Mouse (Mus musculus) intestine, postnatal 0 days (tissue): ENCODE measurements at regions not wholly inside any gene's neighbourhood (a gene's known extent, or its start where the extent isn't known, plus 50 kb on each side); places are given as distances from the start of the nearest gene placed in this dataset.

Source experiments
- ATAC-seq: fragments of 200-750 bp; cut with Nextera tagmentation; 2 replicates; pipeline ENCODE4 v1.8.0; 2017; ENCODE audit warnings: mild to moderate bottlenecking, moderate TSS enrichment, moderate library complexity
- H3K27ac ChIP-seq: fragments of 300-500 bp; sonication (generic); 2 replicates; pipeline ENCODE4 v1.5.1; 2014; ENCODE audit warnings: mild to moderate bottlenecking, low read depth, low read length, moderate library complexity
- H3K27me3 ChIP-seq: fragments of 300-500 bp; sonication (generic); replicated peaks from 2 replicates; pipeline ENCODE4 v1.6.1; 2014; ENCODE audit warnings: low read length, mixed read lengths; ENCODE audit not compliant: control insufficient read depth, insufficient read depth
- H3K36me3 ChIP-seq: fragments of 300-500 bp; sonication (generic); 2 replicates; pipeline ENCODE4 v1.6.1; 2014; ENCODE audit warnings: mild to moderate bottlenecking, moderate library complexity; ENCODE audit not compliant: control insufficient read depth, insufficient read depth
- H3K4me1 ChIP-seq: fragments of 300-500 bp; sonication (generic); replicated peaks from 2 replicates; pipeline ENCODE4 v1.6.1; 2014; ENCODE audit warnings: antibody characterized with exemption, low read length, mixed read lengths; ENCODE audit not compliant: control insufficient read depth, insufficient read depth
- H3K4me2 ChIP-seq: fragments of 300-500 bp; sonication (generic); replicated peaks from 2 replicates; pipeline ENCODE4 v1.6.1; 2014; ENCODE audit warnings: low read depth, mild to moderate bottlenecking, moderate library complexity
- H3K4me3 ChIP-seq: fragments of 300-500 bp; sonication (generic); 2 replicates; pipeline ENCODE4 v1.5.1; 2014; ENCODE audit warnings: low read depth, low read length
- H3K9ac ChIP-seq: fragments of 300-500 bp; sonication (generic); 2 replicates; pipeline ENCODE4 v1.6.1; 2014; ENCODE audit warnings: mild to moderate bottlenecking, low read depth, low read length
- H3K9me3 ChIP-seq: fragments of 300-500 bp; sonication (generic); 2 replicates; pipeline ENCODE4 v1.6.1; 2016; ENCODE audit warnings: mixed run types; ENCODE audit not compliant: control insufficient read depth
- CTCF ChIP-seq: sonication (generic); IDR thresholded peaks from 2 replicates; pipeline ENCODE4 v1.5.1; 2016; ENCODE audit warnings: low read depth, mild to moderate bottlenecking, control low read depth, antibody characterized with exemption, moderate library complexity
- WGBS: fragments of 180-500 bp; shearing (Covaris S2); extraction: QIAGEN DNeasy Blood & Tissue Kit; methylation state at CpG from one replicate; pipeline ENCODE4 v1.1.7; 2014; 5-methylcytosine and 5-hydroxymethylcytosine counted together

- WGBS: 81% methylated on average over 2 of the region's 2 CpGs
- H3K9me3 ChIP-seq: no peaks in the 10 kb centered on the region
- no peaks in the 10 kb centered on the region for H3K36me3 ChIP-seq
- no peak for TF ChIP-seq CTCF
- no peak overlapping the region for H3K4me2 ChIP-seq
- ATAC-seq: no peak
- H3K9ac ChIP-seq: no peak overlapping the region
- no peak overlapping the region for H3K27ac ChIP-seq
- H3K4me1 ChIP-seq: no peaks in the 10 kb centered on the region
- no peaks in the 10 kb centered on the region for H3K27me3 ChIP-seq
- no peak overlapping the region for H3K4me3 ChIP-seq
These were observed 141.7 kb downstream of the H2afy start for GRCm38 (mm10) chr13:55994460-55994859.

GRCm38 (mm10) chr13:55992699-55993098 is 143.5 kb downstream of the H2afy start:
- no peaks in the 10 kb centered on the region for H3K36me3 ChIP-seq
- H3K4me3 ChIP-seq: no peak overlapping the region
- no peak for TF ChIP-seq CTCF
- H3K27ac ChIP-seq: no peak overlapping the region
- 86% methylated on average over 9 of the region's 9 CpGs for WGBS
- no peak for ATAC-seq
- no peak overlapping the region for H3K4me2 ChIP-seq
- H3K9me3 ChIP-seq: no peaks in the 10 kb centered on the region
- no peaks in the 10 kb centered on the region for H3K4me1 ChIP-seq
- no peak overlapping the region for H3K9ac ChIP-seq
- no peaks in the 10 kb centered on the region for H3K27me3 ChIP-seq

- WGBS: 88% methylated on average over 14 of the region's 14 CpGs
- no peak for TF ChIP-seq CTCF
- no peak for ATAC-seq
These were observed 144.9 kb downstream of the H2afy start for GRCm38 (mm10) chr13:55991216-55991615.

GRCm38 (mm10) chr13:55990186-55990585 is 146.0 kb downstream of the H2afy start:
- H3K9me3 ChIP-seq: no peaks in the 10 kb centered on the region
- no peak overlapping the region for H3K27ac ChIP-seq
- H3K4me3 ChIP-seq: no peak overlapping the region
- WGBS: 88% methylated on average over 6 of the region's 6 CpGs
- no peak overlapping the region for H3K4me2 ChIP-seq
- no peaks in the 10 kb centered on the region for H3K4me1 ChIP-seq
- TF ChIP-seq CTCF: no peak
- no peak overlapping the region for H3K9ac ChIP-seq
- H3K27me3 ChIP-seq: no peaks in the 10 kb centered on the region
- no peak for ATAC-seq
- H3K36me3 ChIP-seq: no peaks in the 10 kb centered on the region

More at GRCm38 (mm10) chr13:55991216-55991615, 144.9 kb downstream of the H2afy start:
- no peak overlapping the region for H3K4me2 ChIP-seq
- no peak overlapping the region for H3K9ac ChIP-seq
- H3K27ac ChIP-seq: no peak overlapping the region
- H3K4me1 ChIP-seq: no peaks in the 10 kb centered on the region
- H3K4me3 ChIP-seq: no peak overlapping the region
- H3K36me3 ChIP-seq: no peaks in the 10 kb centered on the region
- H3K9me3 ChIP-seq: no peaks in the 10 kb centered on the region
- no peaks in the 10 kb centered on the region for H3K27me3 ChIP-seq

- H3K4me1 ChIP-seq: no peaks in the 10 kb centered on the region
- H3K27me3 ChIP-seq: no peaks in the 10 kb centered on the region
- no peak overlapping the region for H3K27ac ChIP-seq
- no peak overlapping the region for H3K4me3 ChIP-seq
- H3K9me3 ChIP-seq: no peaks in the 10 kb centered on the region
- TF ChIP-seq CTCF: no peak
- H3K36me3 ChIP-seq: no peaks in the 10 kb centered on the region
- WGBS: 50% methylated on average over 7 of the region's 7 CpGs
- H3K4me2 ChIP-seq: no peak overlapping the region
- no peak for ATAC-seq
- no peak overlapping the region for H3K9ac ChIP-seq
These were observed 146.8 kb downstream of the H2afy start for GRCm38 (mm10) chr13:55989401-55989800.

- no peak for ATAC-seq
These were observed 149.4 kb upstream of the Pitx1 start for GRCm38 (mm10) chr13:55985396-55985795.

GRCm38 (mm10) chr13:55984772-55985171 is 148.8 kb upstream of the Pitx1 start:
- no peaks in the 10 kb centered on the region for H3K27me3 ChIP-seq
- no peak overlapping the region for H3K27ac ChIP-seq
- TF ChIP-seq CTCF: no peak
- no peaks in the 10 kb centered on the region for H3K36me3 ChIP-seq
- WGBS: 40% methylated on average over 6 of the region's 6 CpGs
- H3K4me2 ChIP-seq: no peak overlapping the region
- H3K4me1 ChIP-seq: no peaks in the 10 kb centered on the region
- no peak overlapping the region for H3K4me3 ChIP-seq
- H3K9me3 ChIP-seq: no peaks in the 10 kb centered on the region
- no peak for ATAC-seq
- no peak overlapping the region for H3K9ac ChIP-seq

More at GRCm38 (mm10) chr13:55985396-55985795, 149.4 kb upstream of the Pitx1 start:
- H3K9me3 ChIP-seq: no peaks in the 10 kb centered on the region
- no peak overlapping the region for H3K27ac ChIP-seq
- H3K4me2 ChIP-seq: no peak overlapping the region
- no peak for TF ChIP-seq CTCF
- WGBS: 41% methylated on average over 10 of the region's 10 CpGs
- no peak overlapping the region for H3K9ac ChIP-seq
- H3K4me3 ChIP-seq: no peak overlapping the region
- no peaks in the 10 kb centered on the region for H3K4me1 ChIP-seq
- no peaks in the 10 kb centered on the region for H3K36me3 ChIP-seq
- no peaks in the 10 kb centered on the region for H3K27me3 ChIP-seq
